Mouse (Mus musculus): Measurements from ENCODE around the gene Akr1b7. TPM values are rescaled to one million over a fixed set of nuclear protein-coding genes. Genes with fewer than 3 reads are reported as not detected.
A peak's percentile ranks its signal among the peaks of the same experiment; 100 is the strongest.
"Not testable (repeated sequence)": the region's sequence is repeated elsewhere in the genome, so short reads cannot be mapped to it uniquely, and the experiment has no call there.

Akr1b7 gene
- polyA plus RNA-seq (2011; ENCODE audit: insufficient read depth, insufficient read length, low replicate concordance, missing spikeins): 2.4 TPM in 1 of 2 replicates, not detected in the other

DNA sequence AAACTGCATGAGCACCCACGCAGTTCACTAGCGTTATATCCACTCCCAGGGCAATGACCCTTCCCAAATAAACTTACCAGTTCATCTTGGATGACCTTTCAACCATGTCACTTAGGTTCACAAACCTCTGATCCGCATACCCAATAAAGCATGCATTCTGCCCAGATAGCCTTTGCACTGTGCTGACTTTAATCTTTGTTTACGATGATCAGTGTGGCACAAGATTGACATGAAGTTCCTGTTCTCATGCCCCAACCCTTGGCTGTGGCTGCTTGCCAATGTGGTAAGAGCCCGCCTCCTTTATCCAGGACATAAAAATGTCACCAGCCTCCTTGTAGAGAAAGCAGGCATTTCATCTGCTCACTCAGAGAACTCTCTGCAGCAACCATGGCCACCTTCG is at the start of gene Akr1b7:
Gene Akr1b7, plus strand, starts transcription at position 312 of the 400 bp plus-strand sequence.
- H3K4me1 ChIP-seq (ENCODE audit: control insufficient read depth, insufficient read depth, low read length): no peaks in the 10 kb centered on the region
- 42% methylated on average over 6 of the region's 6 CpGs for WGBS
- no peak within 1 kb of the TSS for H3K4me3 ChIP-seq (replicated peaks; ENCODE audit: control insufficient read depth, low read depth, low read length)
- H3K27ac ChIP-seq (ENCODE audit: control insufficient read depth, insufficient read depth, low read depth, low read length, poor library complexity): no peak within 1 kb of the TSS
- no peak for TF ChIP-seq POLR2A (IDR thresholded peaks at IDR 0.05; ENCODE audit: borderline replicate concordance, control insufficient read depth, low read depth, low read length)

DNA sequence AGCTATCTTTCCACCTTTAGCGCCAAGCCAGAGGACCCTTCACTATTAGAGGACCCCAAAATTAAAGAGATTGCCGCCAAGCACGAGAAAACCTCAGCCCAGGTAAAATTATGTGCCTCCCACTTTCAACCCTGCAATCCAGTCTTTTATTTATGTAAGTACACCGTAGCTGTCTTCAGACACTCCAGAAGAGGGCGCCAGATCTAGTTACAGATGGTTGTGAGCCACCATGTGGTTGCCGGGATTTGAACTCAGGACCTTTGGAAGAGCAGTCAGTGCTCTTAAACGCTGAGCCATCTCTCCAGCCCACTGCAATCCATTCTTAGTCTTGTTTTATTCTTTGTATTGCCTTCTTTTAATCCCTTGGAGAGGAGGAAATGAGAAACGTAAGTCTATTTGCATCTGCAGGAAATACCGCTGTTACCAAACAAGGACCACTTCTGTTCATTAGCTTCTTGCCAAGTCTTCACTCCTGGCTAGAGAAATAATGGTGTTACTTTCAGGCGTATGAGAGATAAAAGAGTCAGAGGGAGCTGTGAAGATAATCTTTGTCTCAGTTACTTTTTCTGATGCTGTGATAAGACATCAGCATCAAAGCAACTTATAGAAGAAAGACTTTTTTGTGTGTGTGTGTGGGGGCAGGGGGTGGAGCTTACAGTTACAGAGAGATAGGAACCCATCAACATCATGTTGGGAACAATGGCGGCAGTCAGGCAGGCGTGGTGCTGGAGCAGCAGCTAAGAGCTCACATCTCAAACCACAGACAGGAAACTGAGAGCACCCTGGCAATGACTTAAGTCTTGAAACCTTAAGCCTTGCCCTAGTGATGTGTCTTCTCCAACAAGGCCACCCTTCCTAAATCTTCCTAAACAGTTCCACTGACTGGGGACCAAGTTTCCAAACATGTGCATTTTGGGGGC is 47.7 kb upstream of the Akr1b7 start:
- Histone ChIP-seq H3K4me1 (ENCODE audit: control insufficient read depth, insufficient read depth, low read length) (no peaks in the 10 kb centered on the region), H3K27ac (ENCODE audit: control insufficient read depth, insufficient read depth, low read depth, low read length, poor library complexity) (no peak overlapping the region), H3K4me3 (replicated peaks; ENCODE audit: control insufficient read depth, low read depth, low read length) (no peak overlapping the region)
- 64% methylated on average over 12 of the region's 12 CpGs for WGBS
- no peak for TF ChIP-seq CTCF (IDR thresholded peaks at IDR 0.05; ENCODE audit: control insufficient read depth, insufficient read depth, low read length)
- TF ChIP-seq POLR2A (IDR thresholded peaks at IDR 0.05; ENCODE audit: borderline replicate concordance, control insufficient read depth, low read depth, low read length): no peak

DNA sequence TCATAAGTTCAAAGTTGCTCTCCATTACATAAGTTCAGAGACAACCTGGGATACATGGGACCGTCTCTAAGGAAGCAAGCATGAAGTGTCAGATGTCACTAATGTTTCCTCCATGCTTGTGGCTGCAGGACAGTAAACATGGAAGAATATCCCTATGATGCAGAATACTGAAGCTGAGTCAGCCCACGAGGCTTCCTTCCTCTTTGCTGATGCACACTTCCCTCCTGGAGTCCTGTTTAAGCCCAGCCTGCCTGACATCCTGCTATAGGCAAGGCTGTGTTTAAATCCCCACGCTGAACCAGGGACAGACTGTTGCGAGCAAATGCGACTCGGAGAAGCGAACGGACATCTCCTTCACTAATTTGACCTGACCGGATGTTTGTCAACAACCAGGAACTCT is 44.1 kb upstream of the Akr1b7 start:
- 35% methylated on average over 9 of the region's 9 CpGs for WGBS
- no peak for TF ChIP-seq CTCF (IDR thresholded peaks at IDR 0.05; ENCODE audit: control insufficient read depth, insufficient read depth, low read length)
- TF ChIP-seq POLR2A (IDR thresholded peaks at IDR 0.05; ENCODE audit: borderline replicate concordance, control insufficient read depth, low read depth, low read length): no peak
- H3K4me1 ChIP-seq (ENCODE audit: control insufficient read depth, insufficient read depth, low read length): no peaks in the 10 kb centered on the region
- no peak overlapping the region for H3K27ac ChIP-seq (ENCODE audit: control insufficient read depth, insufficient read depth, low read depth, low read length, poor library complexity)
- no peak overlapping the region for H3K4me3 ChIP-seq (replicated peaks; ENCODE audit: control insufficient read depth, low read depth, low read length)

DNA sequence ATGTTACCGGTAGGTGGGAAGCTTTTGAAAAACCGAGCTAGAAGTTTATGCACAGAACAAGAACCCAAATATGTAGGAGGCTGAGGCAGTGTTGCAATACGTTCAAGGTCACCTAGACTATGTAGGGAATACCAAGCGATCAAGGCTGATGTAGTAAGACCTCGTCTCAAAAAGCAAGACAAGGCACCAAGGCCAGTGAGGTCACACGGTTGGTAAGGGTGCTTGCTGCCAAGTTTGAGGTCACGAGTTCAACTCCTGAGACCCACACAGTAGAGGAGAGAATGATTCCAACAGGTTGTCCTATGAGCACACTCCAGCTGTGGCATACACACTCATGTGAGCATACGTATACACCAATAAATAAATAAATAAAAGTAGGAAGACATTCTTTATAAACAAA is 42.1 kb upstream of the Akr1b7 start:
- TF ChIP-seq CTCF (IDR thresholded peaks at IDR 0.05; ENCODE audit: control insufficient read depth, insufficient read depth, low read length) (no peak), POLR2A (IDR thresholded peaks at IDR 0.05; ENCODE audit: borderline replicate concordance, control insufficient read depth, low read depth, low read length) (no peak)
- 74% methylated on average over 8 of the region's 8 CpGs for WGBS

DNA sequence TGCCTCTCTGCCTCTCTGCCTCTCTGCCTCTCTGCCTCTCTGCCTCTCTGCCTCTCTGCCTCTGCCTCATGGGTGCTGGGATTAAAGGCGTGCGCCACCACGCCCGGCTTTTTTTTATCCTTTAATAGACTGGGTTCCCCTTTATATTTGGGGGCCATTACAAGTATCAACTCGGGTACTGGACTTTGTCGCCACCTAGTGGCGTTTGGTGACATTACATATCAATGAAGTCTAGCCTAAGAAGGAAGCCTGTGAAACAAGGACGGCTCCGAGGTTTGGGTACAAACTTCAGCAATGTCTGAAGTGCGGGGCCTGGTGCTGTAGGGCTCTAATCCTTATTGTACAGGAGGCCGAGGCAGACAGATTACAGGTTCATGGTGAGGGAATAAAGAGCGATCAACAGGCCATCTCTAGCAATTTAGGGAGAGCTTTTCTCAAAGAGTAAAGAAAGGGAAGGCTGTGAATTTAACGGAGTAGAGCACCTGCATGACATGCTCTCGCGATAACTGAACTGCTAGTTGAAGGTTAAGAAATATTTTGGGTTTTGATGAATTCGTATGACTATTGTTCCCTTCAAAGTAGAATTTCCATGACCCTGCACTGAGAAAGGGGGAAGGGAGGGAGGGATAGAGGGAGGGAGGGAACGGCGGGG is 40.3 kb upstream of the Akr1b7 start:
- no peak overlapping the region for H3K4me3 ChIP-seq (replicated peaks; ENCODE audit: control insufficient read depth, low read depth, low read length)
- WGBS: 14% methylated on average over 18 of the region's 18 CpGs
- no peaks in the 10 kb centered on the region for H3K4me1 ChIP-seq (ENCODE audit: control insufficient read depth, insufficient read depth, low read length)
- no peak overlapping the region for H3K27ac ChIP-seq (ENCODE audit: control insufficient read depth, insufficient read depth, low read depth, low read length, poor library complexity)
- no peak for TF ChIP-seq POLR2A (IDR thresholded peaks at IDR 0.05; ENCODE audit: borderline replicate concordance, control insufficient read depth, low read depth, low read length)
- 0 out of 2 replicates have a peak, but pooled peaks have one; percentile 17 for TF ChIP-seq CTCF (IDR thresholded peaks at IDR 0.05; ENCODE audit: control insufficient read depth, insufficient read depth, low read length)

More for the DNA sequence above, 42.1 kb upstream of the Akr1b7 start:
- Histone ChIP-seq H3K4me1 (ENCODE audit: control insufficient read depth, insufficient read depth, low read length) (no peaks in the 10 kb centered on the region), H3K4me3 (replicated peaks; ENCODE audit: control insufficient read depth, low read depth, low read length) (no peak overlapping the region), H3K27ac (ENCODE audit: control insufficient read depth, insufficient read depth, low read depth, low read length, poor library complexity) (no peak overlapping the region)

DNA sequence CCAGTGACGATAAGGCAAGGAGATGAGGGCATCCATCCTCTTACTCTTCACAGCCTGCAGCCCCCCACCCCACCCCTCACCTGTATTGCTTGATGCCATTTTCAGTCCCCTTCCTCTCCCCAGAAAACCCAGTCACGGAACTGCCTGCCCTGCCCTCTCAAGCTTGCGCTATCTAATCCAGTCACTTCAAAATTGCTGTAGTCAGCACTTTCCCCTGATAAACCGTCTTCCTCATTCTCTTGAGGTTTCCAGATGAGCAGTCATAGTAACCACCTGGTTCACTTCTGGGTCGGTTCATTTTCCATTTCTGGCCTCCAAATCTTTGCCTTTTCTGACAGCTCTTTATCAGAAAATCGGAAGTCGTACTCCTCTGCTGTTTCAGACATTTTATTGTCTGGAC is 38.3 kb upstream of the Akr1b7 start:
- Histone ChIP-seq H3K27ac (ENCODE audit: control insufficient read depth, insufficient read depth, low read depth, low read length, poor library complexity) (no peak overlapping the region), H3K4me3 (replicated peaks; ENCODE audit: control insufficient read depth, low read depth, low read length) (no peak overlapping the region), H3K4me1 (ENCODE audit: control insufficient read depth, insufficient read depth, low read length) (no peaks in the 10 kb centered on the region)
- 48% methylated on average over 7 of the region's 7 CpGs for WGBS
- TF ChIP-seq CTCF (IDR thresholded peaks at IDR 0.05; ENCODE audit: control insufficient read depth, insufficient read depth, low read length) (no peak), POLR2A (IDR thresholded peaks at IDR 0.05; ENCODE audit: borderline replicate concordance, control insufficient read depth, low read depth, low read length) (no peak)

DNA sequence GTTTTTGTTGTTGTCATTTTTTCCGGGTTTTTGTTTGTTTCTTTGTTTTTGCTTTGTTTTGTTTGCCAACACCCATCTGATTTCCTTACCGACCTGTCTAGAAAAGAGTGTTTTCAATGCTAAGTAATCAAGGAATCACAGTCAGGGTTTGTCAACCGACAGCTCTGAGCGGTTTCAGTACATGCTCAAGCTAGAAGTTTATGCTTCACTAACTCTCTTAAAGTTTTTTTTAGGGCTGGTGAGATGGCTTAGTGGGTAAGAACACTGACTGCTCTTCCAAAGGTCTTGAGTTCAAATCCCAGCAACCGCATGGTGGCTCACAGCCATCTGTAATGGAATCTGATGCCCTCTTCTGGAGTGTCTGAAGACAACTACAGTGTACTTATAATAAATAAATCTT is 36.2 kb upstream of the Akr1b7 start:
- WGBS: 77% methylated on average over 5 of the region's 5 CpGs
- not testable (repeated sequence) for H3K4me3 ChIP-seq (replicated peaks; ENCODE audit: control insufficient read depth, low read depth, low read length); H3K27ac ChIP-seq (ENCODE audit: control insufficient read depth, insufficient read depth, low read depth, low read length, poor library complexity); H3K4me1 ChIP-seq (ENCODE audit: control insufficient read depth, insufficient read depth, low read length)

DNA sequence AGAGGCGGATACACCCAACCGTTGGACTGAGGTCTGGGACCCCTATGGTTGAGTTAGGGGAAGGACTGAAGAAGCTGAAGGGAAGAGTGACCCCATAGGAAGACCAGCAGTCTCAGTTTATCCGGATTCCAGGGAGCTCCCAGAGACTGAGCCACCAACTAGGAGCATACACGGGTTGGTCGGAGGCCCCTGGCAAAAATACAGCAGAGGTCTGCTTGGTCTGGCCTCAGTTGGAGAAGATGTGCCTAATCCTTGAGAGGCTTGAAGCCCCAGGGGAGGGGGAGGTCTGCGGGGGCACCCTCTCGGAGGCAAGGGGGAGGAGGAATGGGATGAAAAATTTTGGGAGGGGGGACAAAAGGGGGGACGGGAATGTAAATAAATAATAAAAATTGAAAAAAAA is 28.7 kb upstream of the Akr1b7 start:
- Histone ChIP-seq H3K4me1 (ENCODE audit: control insufficient read depth, insufficient read depth, low read length) (no peaks in the 10 kb centered on the region), H3K4me3 (replicated peaks; ENCODE audit: control insufficient read depth, low read depth, low read length) (no peak overlapping the region), H3K27ac (ENCODE audit: control insufficient read depth, insufficient read depth, low read depth, low read length, poor library complexity) (no peak overlapping the region)
- TF ChIP-seq CTCF (IDR thresholded peaks at IDR 0.05; ENCODE audit: control insufficient read depth, insufficient read depth, low read length) (no peak), POLR2A (IDR thresholded peaks at IDR 0.05; ENCODE audit: borderline replicate concordance, control insufficient read depth, low read depth, low read length) (no peak)
- 66% methylated on average over 8 of the region's 8 CpGs for WGBS
